Comparison of ENCODE assay signal across 16 mouse cellular contexts in genomic region chr19:58043550-58043949, GRCm38 (mm10).
A peak's percentile ranks its signal among the peaks of the same experiment; 100 is the strongest.
DNase-seq lines count a peak whose midpoint lies in the region; ATAC-seq and TF ChIP-seq lines count a peak whose summit lies in the region.
"Had no signal": no experiment of that assay in that cellular context is flagged by ENCODE, and none has a peak within 500 bp of the region (broad histone marks: within the 10 kb centered on the region; RNA-seq: fewer than 3 reads in every experiment).

No protein-coding gene starts in this region.

- no peaks in the 10 kb centered on the region for H3K27me3 ChIP-seq in intestine, embryonic 14.5 days (replicated peaks; ENCODE audit: control insufficient read depth, insufficient read depth, low read length)
- H3K27me3 ChIP-seq in intestine, embryonic 15.5 days (replicated peaks): no peaks in the 10 kb centered on the region
- no peaks in the 10 kb centered on the region for H3K27me3 ChIP-seq in lung, postnatal 0 days (replicated peaks; ENCODE audit: insufficient read depth, low read length)
- H3K27me3 ChIP-seq in stomach, embryonic 16.5 days (ENCODE audit: control insufficient read depth, insufficient read depth, low read length): no peaks in the 10 kb centered on the region
- H3K27me3 ChIP-seq in intestine, embryonic 16.5 days (replicated peaks; ENCODE audit: control insufficient read depth, insufficient read depth, low read length): no peaks in the 10 kb centered on the region
- H3K27me3 ChIP-seq: embryonic facial prominence, embryonic 15.5 days had no signal

- WGBS in intestine, embryonic 14.5 days: 75% methylated on average over 4 of the region's 4 CpGs
- 67% methylated on average over 4 of the region's 4 CpGs for WGBS in intestine, embryonic 15.5 days
- 26% methylated on average over 4 of the region's 4 CpGs for WGBS in lung, postnatal 0 days
- 17% methylated on average over 4 of the region's 4 CpGs for WGBS in large intestine, adult 2 months
- WGBS in stomach, embryonic 16.5 days: 36% methylated on average over 4 of the region's 4 CpGs
- WGBS in intestine, embryonic 16.5 days: 61% methylated on average over 4 of the region's 4 CpGs

- H3K9me3 ChIP-seq in intestine, embryonic 14.5 days (ENCODE audit: control insufficient read depth, low read length): no peaks in the 10 kb centered on the region
- no peaks in the 10 kb centered on the region for H3K9me3 ChIP-seq in intestine, embryonic 15.5 days
- no peaks in the 10 kb centered on the region for H3K9me3 ChIP-seq in lung, postnatal 0 days (ENCODE audit: low read length)
- H3K9me3 ChIP-seq in stomach, embryonic 16.5 days (replicated peaks; ENCODE audit: control insufficient read depth, low read length): no peaks in the 10 kb centered on the region
- no peaks in the 10 kb centered on the region for H3K9me3 ChIP-seq in intestine, embryonic 16.5 days (ENCODE audit: control insufficient read depth, low read length)
- H3K9me3 ChIP-seq: embryonic facial prominence, embryonic 15.5 days had no signal

- H3K36me3 ChIP-seq in intestine, embryonic 14.5 days (ENCODE audit: control insufficient read depth, insufficient read depth, low read length): peaks cover 6% of the 10 kb centered on the region
- H3K36me3 ChIP-seq in intestine, embryonic 15.5 days: no peaks in the 10 kb centered on the region
- no peaks in the 10 kb centered on the region for H3K36me3 ChIP-seq in lung, postnatal 0 days (ENCODE audit: insufficient read depth, low read length)
- no peaks in the 10 kb centered on the region; the same call in 1 of the 2 replicates for H3K36me3 ChIP-seq in stomach, embryonic 16.5 days (ENCODE audit: control insufficient read depth, insufficient read depth, low read length)
- H3K36me3 ChIP-seq in intestine, embryonic 16.5 days (ENCODE audit: control insufficient read depth, insufficient read depth, low read length): no peaks in the 10 kb centered on the region
- H3K36me3 ChIP-seq: G1E had no signal

- no peak for ATAC-seq in intestine, embryonic 14.5 days (replicated peaks; ENCODE audit: low FRiP score, low TSS enrichment, low read depth)
- ATAC-seq in intestine, embryonic 15.5 days: no peak
- ATAC-seq in lung, postnatal 0 days: peak; percentile 78
- ATAC-seq in stomach, embryonic 16.5 days (ENCODE audit: insufficient read depth, low FRiP score): no peak; the same call in 1 of the 2 replicates
- ATAC-seq in intestine, embryonic 16.5 days: no peak
- ATAC-seq: forebrain, embryonic 14.5 days had no signal

- DNase-seq in intestine, embryonic 14.5 days (ENCODE audit: low spot score): peak; percentile 12
- DNase-seq in lung, postnatal 0 days (ENCODE audit: low spot score): peak; percentile 58
- DNase-seq in lung, postnatal 10 days: no peak
- DNase-seq in large intestine, adult 2 months (ENCODE audit: low read depth, low spot score): peak; percentile 13
- no peak for DNase-seq in embryo, embryonic 11 days
- DNase-seq: B cell, adult 2 months; cerebellum, adult 8-10 months; thymus, postnatal 25 days had no signal

- no peak overlapping the region for H3K4me3 ChIP-seq in intestine, embryonic 14.5 days (ENCODE audit: low read depth, low read length)
- H3K4me3 ChIP-seq in intestine, embryonic 15.5 days (replicated peaks): no peak overlapping the region
- no peak overlapping the region for H3K4me3 ChIP-seq in lung, postnatal 0 days (ENCODE audit: low read depth, low read length)
- no peak overlapping the region for H3K4me3 ChIP-seq in stomach, embryonic 16.5 days (replicated peaks; ENCODE audit: low read length)
- no peak overlapping the region for H3K4me3 ChIP-seq in intestine, embryonic 16.5 days (ENCODE audit: low read length)
- H3K4me3 ChIP-seq: embryonic facial prominence, embryonic 15.5 days had no signal

- H3K9ac ChIP-seq in intestine, embryonic 14.5 days (ENCODE audit: low read length): no peak overlapping the region
- H3K9ac ChIP-seq in intestine, embryonic 15.5 days: no peak overlapping the region
- H3K9ac ChIP-seq in lung, postnatal 0 days (replicated peaks; ENCODE audit: low read depth): no peak overlapping the region
- H3K9ac ChIP-seq in stomach, embryonic 16.5 days (ENCODE audit: low read length): no peak overlapping the region
- no peak overlapping the region for H3K9ac ChIP-seq in intestine, embryonic 16.5 days (ENCODE audit: low read depth, low read length)
- H3K9ac ChIP-seq: embryonic facial prominence, embryonic 15.5 days had no signal

- H3K4me1 ChIP-seq in intestine, embryonic 14.5 days (replicated peaks; ENCODE audit: control insufficient read depth, insufficient read depth, low read length): no peaks in the 10 kb centered on the region
- no peaks in the 10 kb centered on the region for H3K4me1 ChIP-seq in intestine, embryonic 15.5 days (replicated peaks)
- H3K4me1 ChIP-seq in lung, postnatal 0 days (ENCODE audit: insufficient read depth, low read depth, low read length): no peaks in the 10 kb centered on the region
- peaks cover 9% of the 10 kb centered on the region; the same call in 1 of the 2 replicates for H3K4me1 ChIP-seq in stomach, embryonic 16.5 days (ENCODE audit: control insufficient read depth, insufficient read depth, low read length)
- no peaks in the 10 kb centered on the region for H3K4me1 ChIP-seq in intestine, embryonic 16.5 days (ENCODE audit: control insufficient read depth, insufficient read depth, low read length)

- no peak for TF ChIP-seq EP300 in lung, postnatal 0 days (IDR thresholded peaks at IDR 0.05)

- no peak overlapping the region for H3K27ac ChIP-seq in intestine, embryonic 14.5 days (ENCODE audit: low read depth)
- no peak overlapping the region for H3K27ac ChIP-seq in intestine, embryonic 15.5 days
- no peak overlapping the region for H3K27ac ChIP-seq in lung, postnatal 0 days (ENCODE audit: low read length)
- H3K27ac ChIP-seq in stomach, embryonic 16.5 days (ENCODE audit: low read length): peak overlapping the region; percentile 23; the same call in 1 of the 2 replicates
- H3K27ac ChIP-seq in intestine, embryonic 16.5 days (ENCODE audit: low read length): no peak overlapping the region
- H3K27ac ChIP-seq: embryonic facial prominence, embryonic 15.5 days; macrophage had no signal

- no peak for TF ChIP-seq CTCF in lung, postnatal 0 days (IDR thresholded peaks at IDR 0.05)

- H3K4me2 ChIP-seq in intestine, embryonic 14.5 days (ENCODE audit: low read length): no peak overlapping the region
- H3K4me2 ChIP-seq in intestine, embryonic 15.5 days (replicated peaks): no peak overlapping the region
- no peak overlapping the region for H3K4me2 ChIP-seq in lung, postnatal 0 days (replicated peaks; ENCODE audit: low read depth, low read length)
- no peak overlapping the region for H3K4me2 ChIP-seq in stomach, embryonic 16.5 days (ENCODE audit: low read depth, low read length)
- no peak overlapping the region for H3K4me2 ChIP-seq in intestine, embryonic 16.5 days (ENCODE audit: low read depth, low read length)
- H3K4me2 ChIP-seq: embryonic facial prominence, embryonic 15.5 days; heart, embryonic 11.5 days had no signal

Comparison
In these comparisons a context has a peak if more than half of its experiments do, and no peak if none do; other contexts are left out.
1. DNase-seq: peak in intestine, embryonic 14.5 days (single experiment), lung, postnatal 0 days (single experiment) and large intestine, adult 2 months (single experiment); none in lung, postnatal 10 days (single experiment) and embryo, embryonic 11 days (single experiment).